Mouse (Mus musculus): Measurements from ENCODE around the gene Setd5. TPM values are rescaled to one million over a fixed set of nuclear protein-coding genes. Genes with fewer than 3 reads are reported as not detected.
A peak's percentile ranks its signal among the peaks of the same experiment; 100 is the strongest.

The Setd5 gene
- 10 to 100 TPM; 22.0 to 23.4 TPM for total RNA-seq (2021)
- long read RNA-seq, experiment 1, partial matches to known transcripts: 0 of 1 reads
- long read RNA-seq, experiment 1, other reads (novel, unspliced or antisense): 0 of 1 reads
- long read RNA-seq, experiment 2, partial matches to known transcripts: 2 of 5 reads
- long read RNA-seq, experiment 2, other reads (novel, unspliced or antisense): 3 of 5 reads

- DNase-seq (ENCODE audit: low spot score): peak; percentile 98
These were observed at the start of gene Setd5 for GRCm38 (mm10) chr6:113076686-113077516. Gene Setd5, plus strand, starts transcription at chr6:113077365.

GRCm38 (mm10) chr6:113027446-113027845 lies 49.7 kb upstream of the Setd5 start:
- no peak for DNase-seq (ENCODE audit: low spot score)

GRCm38 (mm10) chr6:113029006-113029405 lies 48.2 kb upstream of the Setd5 start:
- no peak for DNase-seq (ENCODE audit: low spot score)

- no peak for DNase-seq (ENCODE audit: low spot score)
These were observed 46.6 kb upstream of the Setd5 start for GRCm38 (mm10) chr6:113030553-113030952.

- no peak for DNase-seq (ENCODE audit: low spot score)
These were observed 46.0 kb upstream of the Setd5 start for GRCm38 (mm10) chr6:113030970-113031660.

- DNase-seq (ENCODE audit: low spot score): no peak
These were observed 45.0 kb upstream of the Setd5 start for GRCm38 (mm10) chr6:113032121-113032520.

- no peak for DNase-seq (ENCODE audit: low spot score)
These were observed 44.0 kb upstream of the Setd5 start for GRCm38 (mm10) chr6:113033185-113033584.

GRCm38 (mm10) chr6:113034466-113034865 lies 42.7 kb upstream of the Setd5 start:
- no peak for DNase-seq (ENCODE audit: low spot score)

GRCm38 (mm10) chr6:113036463-113037175 lies 40.5 kb upstream of the Setd5 start:
- no peak for DNase-seq (ENCODE audit: low spot score)

- peak; percentile 63 for DNase-seq (ENCODE audit: low spot score)
These were observed 39.0 kb upstream of the Setd5 start for GRCm38 (mm10) chr6:113037946-113038734.

GRCm38 (mm10) chr6:113038735-113039058 lies 38.5 kb upstream of the Setd5 start:
- no peak for DNase-seq (ENCODE audit: low spot score)

GRCm38 (mm10) chr6:113040319-113040718 lies 36.8 kb upstream of the Setd5 start:
- DNase-seq (ENCODE audit: low spot score): no peak

GRCm38 (mm10) chr6:113041215-113041990 lies 35.8 kb upstream of the Setd5 start:
- DNase-seq (ENCODE audit: low spot score): no peak

- DNase-seq (ENCODE audit: low spot score): no peak
These were observed 31.6 kb upstream of the Setd5 start for GRCm38 (mm10) chr6:113045575-113045974.

GRCm38 (mm10) chr6:113046041-113046975 lies 30.9 kb upstream of the Setd5 start, which contains the start of gene Thumpd3:
Gene Thumpd3, plus strand, starts transcription at chr6:113046225.
- DNase-seq (ENCODE audit: low spot score): peak; percentile 96

- no peak for DNase-seq (ENCODE audit: low spot score)
These were observed 30.0 kb upstream of the Setd5 start for GRCm38 (mm10) chr6:113047016-113047746.

- no peak for DNase-seq (ENCODE audit: low spot score)
These were observed 28.8 kb upstream of the Setd5 start for GRCm38 (mm10) chr6:113048371-113048770.

- DNase-seq (ENCODE audit: low spot score): no peak
These were observed 28.0 kb upstream of the Setd5 start for GRCm38 (mm10) chr6:113049159-113049558.

Measured in gastrocnemius, adult 18-20 months (tissue).